Mouse (Mus musculus): Measurements from ENCODE around the gene Lbx1. TPM values are rescaled to one million over a fixed set of nuclear protein-coding genes. Genes with fewer than 3 reads are reported as not detected.

Gene Lbx1
- polyA plus RNA-seq (2015; fragmentation: Nextera tagmentation; extraction: Ambion mirVana) = not detected in 2 replicates

DNA sequence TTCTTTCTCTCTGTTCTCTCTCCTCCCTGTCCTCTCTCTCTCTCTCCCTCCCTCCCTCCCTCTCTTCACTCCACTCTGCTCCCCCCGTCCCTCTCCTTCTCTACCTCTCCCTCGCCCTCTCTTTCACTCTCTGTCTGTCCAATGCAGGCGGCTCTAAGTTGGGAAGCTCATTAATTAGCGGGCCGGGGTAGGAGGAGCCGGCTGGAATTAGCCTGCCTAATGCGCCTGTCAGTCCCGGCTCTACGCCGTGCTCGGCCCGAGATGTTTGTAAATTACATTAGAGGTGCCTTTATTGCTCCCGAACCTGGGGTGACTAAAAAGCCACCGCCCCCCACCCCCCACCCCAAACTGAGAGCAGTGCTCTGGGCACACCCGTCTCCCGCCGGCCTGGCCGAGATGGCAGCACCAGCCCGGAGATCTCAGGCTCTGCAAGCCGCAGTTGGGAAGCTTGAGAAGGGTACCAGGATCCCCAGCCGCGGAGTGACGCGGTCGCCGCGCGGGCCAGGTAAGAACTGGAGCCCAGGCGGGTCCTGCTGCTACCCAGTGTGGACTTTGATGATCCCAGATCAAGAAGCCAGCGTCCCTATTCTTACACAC lies at the start of gene Lbx1:
Lbx1 (minus strand) TSS at position 47 of the 597 bp plus-strand sequence.
- H3K9ac ChIP-seq = no peak within 1 kb of the TSS
- no peak within 1 kb of the TSS for H3K27ac ChIP-seq
- peaks cover 36% of the 10 kb centered on the region for H3K4me1 ChIP-seq
- no peaks in the 10 kb centered on the region for H3K36me3 ChIP-seq (ENCODE audit: poor library complexity, severe bottlenecking)
- peak within 1 kb of the TSS; percentile 44 for H3K4me2 ChIP-seq
- H3K27me3 ChIP-seq = peaks cover 95% of the 10 kb centered on the region
- peak within 1 kb of the TSS; percentile 19 for H3K4me3 ChIP-seq
- whole genome bisulfite sequencing = 1% methylated on average over 30 of the region's 30 CpGs
- ATAC-seq = peak; percentile 55; the same call in 1 of the 2 replicates
- H3K9me3 ChIP-seq (replicated peaks) = no peaks in the 10 kb centered on the region

DNA sequence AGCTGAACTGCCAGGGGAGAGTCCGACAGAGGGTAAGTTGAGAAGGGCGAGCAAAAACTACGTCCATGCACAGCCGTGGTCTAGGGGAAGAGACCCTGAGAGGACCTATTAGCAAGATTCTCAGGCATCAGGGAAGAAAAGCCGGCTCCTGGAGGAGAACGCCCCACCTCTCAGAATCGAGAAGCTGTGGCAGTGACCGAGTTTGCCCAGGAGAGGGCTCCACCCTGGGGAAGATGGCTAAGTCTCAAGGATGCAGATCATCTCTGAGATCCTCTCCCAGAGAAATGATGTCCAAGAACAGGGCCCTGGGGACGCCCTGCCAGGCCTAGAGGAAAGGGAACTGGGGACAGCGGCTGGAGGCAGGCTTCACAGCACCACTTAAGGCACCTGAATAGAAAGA lies 47.7 kb upstream of the Lbx1 start:
- Histone ChIP-seq H3K27ac (no peak overlapping the region), H3K27me3 (peaks cover 24% of the 10 kb centered on the region), H3K4me2 (peak overlapping the region; percentile 36), H3K4me1 (peaks cover 5% of the 10 kb centered on the region; the same call in 1 of the 2 replicates), H3K9ac (no peak overlapping the region), H3K4me3 (no peak overlapping the region), H3K9me3 (replicated peaks) (no peaks in the 10 kb centered on the region), H3K36me3 (ENCODE audit: poor library complexity, severe bottlenecking) (no peaks in the 10 kb centered on the region)
- 8% methylated on average over 10 of the region's 10 CpGs for WGBS
- no peak for ATAC-seq

- Histone ChIP-seq H3K4me2 (no peak overlapping the region), H3K36me3 (ENCODE audit: poor library complexity, severe bottlenecking) (no peaks in the 10 kb centered on the region), H3K4me1 (0 out of 2 replicates have a peak, but pooled peaks cover 3% of the 10 kb centered on the region), H3K27me3 (peaks cover 5% of the 10 kb centered on the region; the same call in 1 of the 2 replicates), H3K4me3 (no peak overlapping the region), H3K27ac (no peak overlapping the region), H3K9ac (no peak overlapping the region), H3K9me3 (replicated peaks) (no peaks in the 10 kb centered on the region)
- no peak for ATAC-seq
- WGBS = 78% methylated on average over 4 of the region's 4 CpGs
Observed at GRCm38 (mm10) chr19:45276196-45276595, 40.6 kb upstream of the Lbx1 start.

- Histone ChIP-seq H3K36me3 (ENCODE audit: poor library complexity, severe bottlenecking) (no peaks in the 10 kb centered on the region), H3K4me1 (0 out of 2 replicates have a peak, but pooled peaks cover 3% of the 10 kb centered on the region), H3K9me3 (replicated peaks) (no peaks in the 10 kb centered on the region), H3K9ac (no peak overlapping the region), H3K4me2 (no peak overlapping the region), H3K27me3 (peaks cover 5% of the 10 kb centered on the region; the same call in 1 of the 2 replicates), H3K4me3 (no peak overlapping the region), H3K27ac (no peak overlapping the region)
- ATAC-seq = no peak
- WGBS = 28% methylated on average over 10 of the region's 10 CpGs
Observed at GRCm38 (mm10) chr19:45271986-45272385, 36.4 kb upstream of the Lbx1 start.

DNA sequence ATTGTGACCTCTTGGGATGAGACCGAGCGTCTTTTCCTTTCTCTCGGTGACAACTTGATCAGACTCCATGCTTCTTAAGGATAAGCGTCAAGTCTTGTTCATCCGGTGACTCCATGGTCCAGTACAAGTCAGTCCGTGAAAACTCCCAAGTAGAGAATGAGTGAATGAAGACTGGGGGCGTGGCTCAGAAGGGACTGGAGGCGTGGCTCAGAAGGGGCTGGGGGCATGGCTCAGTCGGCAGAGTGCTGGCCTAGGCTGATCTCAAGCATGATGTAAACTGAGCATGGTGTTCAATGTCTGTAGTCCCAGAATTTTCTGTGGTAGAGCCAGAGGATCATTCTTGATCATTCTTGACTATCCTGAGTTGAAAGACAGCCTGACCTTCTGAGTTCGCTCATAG lies 27.4 kb upstream of the Lbx1 start:
- ATAC-seq = no peak
- Histone ChIP-seq H3K9me3 (replicated peaks) (no peaks in the 10 kb centered on the region), H3K9ac (no peak overlapping the region), H3K4me3 (no peak overlapping the region), H3K4me2 (no peak overlapping the region), H3K36me3 (ENCODE audit: poor library complexity, severe bottlenecking) (no peaks in the 10 kb centered on the region), H3K27me3 (peaks cover 5% of the 10 kb centered on the region; the same call in 1 of the 2 replicates), H3K27ac (no peak overlapping the region), H3K4me1 (no peaks in the 10 kb centered on the region)
- 68% methylated on average over 10 of the region's 10 CpGs for WGBS

DNA sequence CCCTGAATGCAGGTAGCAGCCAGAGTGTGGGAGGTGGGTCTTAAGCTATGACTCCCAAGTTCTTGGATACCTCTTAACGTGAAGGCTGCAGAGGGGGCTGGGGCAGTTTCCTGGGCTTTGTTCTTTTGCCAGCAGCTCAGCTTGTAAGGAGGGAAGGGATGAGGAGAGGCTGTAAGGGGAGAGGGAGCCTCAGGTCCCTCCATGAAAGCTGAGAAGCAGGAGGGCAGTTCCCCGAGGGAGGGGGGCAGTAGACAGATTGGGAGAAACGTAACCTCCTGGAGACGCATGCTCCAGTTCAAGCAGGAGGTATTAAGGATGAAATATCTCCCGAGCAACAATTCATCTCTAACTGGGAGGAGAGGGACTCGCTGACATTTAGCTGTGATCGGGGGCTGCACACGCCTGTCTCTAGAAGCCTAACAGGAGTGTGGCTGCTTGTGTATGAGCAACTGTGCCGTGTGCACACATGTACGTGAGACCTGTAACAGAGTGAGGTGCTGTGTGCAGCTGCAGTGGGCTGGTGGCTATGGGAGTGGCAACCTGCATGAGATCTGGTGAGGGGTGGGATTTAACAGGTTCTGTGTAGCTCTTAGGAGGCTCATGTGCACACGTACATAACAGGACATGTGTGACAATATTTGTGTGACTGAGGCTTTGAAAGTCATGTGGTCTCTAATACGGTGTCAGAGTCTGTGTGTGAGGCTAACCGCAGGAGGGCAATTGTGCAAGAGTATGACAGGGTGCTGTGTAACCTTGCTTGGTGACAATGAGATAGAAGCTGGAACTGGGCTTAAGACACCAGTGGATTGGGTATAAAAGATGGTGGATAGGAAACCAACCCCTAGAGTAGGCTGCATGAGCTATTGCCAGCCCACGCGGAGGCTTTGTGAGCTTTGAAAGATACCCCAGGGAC lies 22.1 kb upstream of the Lbx1 start:
- WGBS = 51% methylated on average over 15 of the region's 15 CpGs
- H3K9ac ChIP-seq = no peak overlapping the region
- H3K4me2 ChIP-seq = no peak overlapping the region
- H3K36me3 ChIP-seq (ENCODE audit: poor library complexity, severe bottlenecking) = no peaks in the 10 kb centered on the region
- H3K4me1 ChIP-seq = peaks cover 3% of the 10 kb centered on the region; the same call in 1 of the 2 replicates
- ATAC-seq = no peak
- H3K27ac ChIP-seq = no peak overlapping the region
- no peak overlapping the region for H3K4me3 ChIP-seq
- no peaks in the 10 kb centered on the region for H3K9me3 ChIP-seq (replicated peaks)
- peaks cover 10% of the 10 kb centered on the region for H3K27me3 ChIP-seq

DNA sequence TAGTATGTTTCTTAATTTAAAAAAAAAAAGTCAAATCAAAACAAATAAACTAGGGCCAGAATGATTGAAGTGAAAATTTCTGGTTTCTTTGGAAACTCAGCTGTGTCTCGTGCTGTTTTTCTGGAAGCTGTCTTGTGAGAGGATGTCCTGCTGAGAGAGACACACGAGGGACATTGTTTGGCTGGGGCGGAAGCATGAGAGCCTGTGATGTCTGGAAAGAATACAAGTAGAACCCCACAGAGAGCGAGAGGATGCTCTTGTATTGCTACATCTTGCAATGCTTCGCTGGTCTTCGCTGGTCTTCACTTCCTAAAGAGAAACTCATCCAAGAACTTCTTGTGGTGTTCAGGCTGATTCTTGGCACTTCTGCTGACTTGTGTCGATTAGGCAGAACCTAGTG lies 19.2 kb upstream of the Lbx1 start:
- Histone ChIP-seq H3K9ac (no peak overlapping the region), H3K4me3 (no peak overlapping the region), H3K27ac (no peak overlapping the region), H3K4me2 (no peak overlapping the region), H3K9me3 (replicated peaks) (no peaks in the 10 kb centered on the region), H3K36me3 (ENCODE audit: poor library complexity, severe bottlenecking) (no peaks in the 10 kb centered on the region), H3K27me3 (peaks cover 36% of the 10 kb centered on the region), H3K4me1 (peaks cover 3% of the 10 kb centered on the region; the same call in 1 of the 2 replicates)
- no peak for ATAC-seq
- 69% methylated on average over 7 of the region's 7 CpGs for WGBS

DNA sequence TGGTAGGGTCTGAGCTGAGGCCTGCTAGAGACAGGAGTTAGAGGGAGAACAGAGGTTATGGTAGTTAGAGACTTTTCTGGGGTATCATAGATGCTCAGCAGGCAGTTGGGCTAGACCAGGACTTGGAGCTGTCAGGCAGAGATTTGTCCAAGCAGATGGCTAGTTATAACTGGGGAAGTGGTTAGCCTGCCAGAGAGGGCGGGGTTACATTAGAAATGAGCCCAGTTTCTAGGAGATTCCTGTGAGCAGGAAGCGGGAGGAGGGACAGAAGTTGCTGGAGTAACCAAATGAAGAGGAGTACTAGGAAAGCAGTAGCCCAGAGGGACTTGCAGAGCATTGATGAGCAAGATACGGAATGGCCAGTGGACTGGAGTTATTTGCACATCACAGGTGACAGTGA lies 16.8 kb upstream of the Lbx1 start:
- Histone ChIP-seq H3K4me1 (peaks cover 3% of the 10 kb centered on the region; the same call in 1 of the 2 replicates), H3K9me3 (replicated peaks) (no peaks in the 10 kb centered on the region), H3K4me3 (no peak overlapping the region), H3K27me3 (peaks cover 46% of the 10 kb centered on the region), H3K36me3 (ENCODE audit: poor library complexity, severe bottlenecking) (no peaks in the 10 kb centered on the region), H3K4me2 (no peak overlapping the region), H3K27ac (no peak overlapping the region), H3K9ac (no peak overlapping the region)
- no peak for ATAC-seq
- 71% methylated on average over 3 of the region's 3 CpGs for WGBS

- ATAC-seq = peak; percentile 68; the same call in 1 of the 2 replicates
- 67% methylated on average over 19 of the region's 19 CpGs for WGBS
Observed at GRCm38 (mm10) chr19:45248691-45249090, 13.1 kb upstream of the Lbx1 start.

DNA sequence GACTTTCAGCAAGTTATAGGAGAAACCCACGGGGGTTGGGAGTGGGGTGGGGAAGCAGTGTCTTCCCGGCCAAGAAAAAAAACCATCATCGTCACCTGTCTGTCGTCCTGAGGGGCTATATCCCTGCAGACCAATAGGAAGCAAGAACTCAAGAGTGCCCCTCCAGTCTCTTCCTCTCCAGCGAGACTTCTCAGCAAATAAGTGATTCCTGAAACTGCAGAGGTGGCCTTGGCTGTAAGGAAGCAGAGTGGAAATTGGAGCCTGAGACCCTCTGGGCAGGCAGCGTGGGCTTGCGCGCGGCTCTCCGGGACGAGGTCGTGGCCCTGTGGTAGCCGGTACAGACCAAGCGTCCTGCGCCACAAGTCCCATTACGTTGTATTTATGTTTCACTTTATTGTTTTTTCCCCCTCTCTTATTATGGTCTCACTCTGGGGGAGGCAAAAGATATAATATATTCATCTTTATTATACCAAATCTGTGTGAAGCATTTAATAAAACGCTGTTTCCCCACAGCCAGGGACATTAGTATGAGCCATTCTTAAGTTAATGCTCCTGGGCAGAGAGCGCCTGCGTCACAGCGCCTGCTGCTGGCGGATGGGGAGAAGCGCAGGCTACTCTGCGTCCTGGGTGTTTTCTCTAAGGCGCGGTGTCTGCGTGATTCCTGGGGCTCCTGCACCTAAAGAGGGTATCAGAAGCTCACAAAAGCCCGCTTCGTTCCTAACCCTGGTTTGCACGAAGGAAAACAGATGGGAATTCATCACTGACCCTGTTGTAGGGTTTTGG lies 8.5 kb upstream of the Lbx1 start:
- ATAC-seq = no peak
- Histone ChIP-seq H3K4me1 (no peaks in the 10 kb centered on the region), H3K27ac (no peak overlapping the region), H3K4me2 (no peak overlapping the region), H3K4me3 (no peak overlapping the region), H3K27me3 (peaks cover 93% of the 10 kb centered on the region), H3K9ac (no peak overlapping the region), H3K36me3 (ENCODE audit: poor library complexity, severe bottlenecking) (no peaks in the 10 kb centered on the region), H3K9me3 (replicated peaks) (no peaks in the 10 kb centered on the region)
- 2% methylated on average over 29 of the region's 29 CpGs for WGBS

More at GRCm38 (mm10) chr19:45248691-45249090, 13.1 kb upstream of the Lbx1 start:
- H3K9me3 ChIP-seq (replicated peaks) = no peaks in the 10 kb centered on the region
- H3K4me2 ChIP-seq = no peak overlapping the region
- H3K4me1 ChIP-seq = no peaks in the 10 kb centered on the region
- peaks cover 83% of the 10 kb centered on the region for H3K27me3 ChIP-seq
- H3K4me3 ChIP-seq = no peak overlapping the region
- no peaks in the 10 kb centered on the region for H3K36me3 ChIP-seq (ENCODE audit: poor library complexity, severe bottlenecking)
- H3K27ac ChIP-seq = no peak overlapping the region
- H3K9ac ChIP-seq = no peak overlapping the region

DNA sequence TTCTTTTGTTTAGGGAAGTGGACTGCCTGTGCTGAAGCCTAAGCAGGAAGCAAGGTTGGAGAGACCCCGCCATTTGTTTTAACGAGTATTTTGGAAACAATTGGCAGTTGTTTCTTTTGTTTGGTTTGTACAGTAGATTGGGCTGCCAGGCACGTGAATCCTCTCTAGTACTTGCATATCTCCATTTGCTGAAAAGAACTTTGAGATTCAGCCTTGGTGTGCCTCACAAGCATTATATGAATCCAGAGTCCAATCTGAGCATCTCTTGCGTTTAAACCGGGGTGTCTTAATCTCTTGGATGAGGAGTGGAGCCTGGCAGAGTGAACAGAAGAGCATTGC lies 7.6 kb upstream of the Lbx1 start:
- Histone ChIP-seq H3K4me1 (no peaks in the 10 kb centered on the region), H3K4me2 (no peak overlapping the region)
- no peak for ATAC-seq

More for the DNA sequence above, 7.6 kb upstream of the Lbx1 start:
- no peak overlapping the region for H3K4me3 ChIP-seq
- H3K27ac ChIP-seq = no peak overlapping the region
- H3K36me3 ChIP-seq (ENCODE audit: poor library complexity, severe bottlenecking) = no peaks in the 10 kb centered on the region
- H3K9ac ChIP-seq = no peak overlapping the region
- WGBS = 2% methylated on average over 5 of the region's 5 CpGs
- peaks cover 94% of the 10 kb centered on the region for H3K27me3 ChIP-seq
- no peaks in the 10 kb centered on the region for H3K9me3 ChIP-seq (replicated peaks)
